Mouse (Mus musculus): ENCODE data around the gene Oas3. TPM values are rescaled to one million over a fixed set of nuclear protein-coding genes. Genes with fewer than 3 reads are reported as not detected.
"Not testable (repeated sequence)": the region's sequence is repeated elsewhere in the genome, so short reads cannot be mapped to it uniquely, and the experiment has no call there.

Gene Oas3
- polyA plus RNA-seq, 1 experiment: 1.9 TPM

DNA sequence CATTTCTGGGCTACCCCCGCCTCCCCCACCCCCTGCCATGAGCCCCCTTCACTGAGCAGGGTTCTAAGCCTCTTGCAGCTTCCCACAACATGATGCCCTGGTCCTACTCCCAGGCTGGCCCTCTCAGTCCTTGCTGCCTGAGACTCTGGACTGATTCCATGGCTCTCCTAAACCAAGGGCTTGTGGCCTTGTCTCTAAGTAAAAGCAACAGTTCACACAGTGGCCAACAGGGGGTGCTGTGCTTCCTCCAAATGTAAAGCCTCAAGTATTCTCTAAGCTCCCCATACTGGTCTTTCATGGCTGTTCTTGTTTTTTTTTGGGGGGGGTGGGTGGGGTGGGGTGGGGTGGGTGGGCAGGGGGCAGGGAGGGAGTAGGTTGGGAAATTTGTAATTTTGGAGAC lies 29.0 kb upstream of the Oas3 start:
- H3K9ac ChIP-seq (ENCODE audit: low read depth, poor library complexity, severe bottlenecking): no peak overlapping the region
- no peak overlapping the region for H3K27ac ChIP-seq (ENCODE audit: insufficient read depth, low read length)
- no peaks in the 10 kb centered on the region for H3K36me3 ChIP-seq (ENCODE audit: control insufficient read depth, insufficient read depth, low read length, poor library complexity, severe bottlenecking)
- TF ChIP-seq EP300 (IDR thresholded peaks at IDR 0.05; ENCODE audit: insufficient read depth, low read depth, low read length) (no peak), CTCF (IDR thresholded peaks at IDR 0.05; ENCODE audit: low read depth, low read length) (peak; percentile 38)
- H3K4me1 ChIP-seq (ENCODE audit: control insufficient read depth, insufficient read depth, low read length): no peaks in the 10 kb centered on the region
- H3K4me3 ChIP-seq (ENCODE audit: low read depth, low read length): no peak overlapping the region
- no peaks in the 10 kb centered on the region for H3K27me3 ChIP-seq (ENCODE audit: control insufficient read depth, insufficient read depth, low read length, poor library complexity, severe bottlenecking)
- no peaks in the 10 kb centered on the region for H3K9me3 ChIP-seq (replicated peaks; ENCODE audit: control insufficient read depth, insufficient read depth, low read length, poor library complexity, severe bottlenecking)

GRCm38 (mm10) chr5:120803596-120803995 lies 26.1 kb upstream of the Oas3 start:
- TF ChIP-seq POLR2A (IDR thresholded peaks at IDR 0.05; ENCODE audit: insufficient read depth, low read length): no peak
- no peak for TF ChIP-seq CTCF (IDR thresholded peaks at IDR 0.05; ENCODE audit: low read depth, low read length)
- TF ChIP-seq EP300 (IDR thresholded peaks at IDR 0.05; ENCODE audit: insufficient read depth, low read depth, low read length): no peak
- Histone ChIP-seq H3K27ac (ENCODE audit: insufficient read depth, low read length) (no peak overlapping the region), H3K9ac (ENCODE audit: low read depth, poor library complexity, severe bottlenecking) (no peak overlapping the region), H3K9me3 (replicated peaks; ENCODE audit: control insufficient read depth, insufficient read depth, low read length, poor library complexity, severe bottlenecking) (no peaks in the 10 kb centered on the region), H3K4me3 (ENCODE audit: low read depth, low read length) (no peak overlapping the region), H3K4me1 (ENCODE audit: control insufficient read depth, insufficient read depth, low read length) (no peaks in the 10 kb centered on the region), H3K27me3 (ENCODE audit: control insufficient read depth, insufficient read depth, low read length, poor library complexity, severe bottlenecking) (no peaks in the 10 kb centered on the region), H3K36me3 (ENCODE audit: control insufficient read depth, insufficient read depth, low read length, poor library complexity, severe bottlenecking) (no peaks in the 10 kb centered on the region)

- not testable (repeated sequence) for H3K9ac ChIP-seq (ENCODE audit: low read depth, poor library complexity, severe bottlenecking); H3K27ac ChIP-seq (ENCODE audit: insufficient read depth, low read length); H3K27me3 ChIP-seq (ENCODE audit: control insufficient read depth, insufficient read depth, low read length, poor library complexity, severe bottlenecking); H3K4me1 ChIP-seq (ENCODE audit: control insufficient read depth, insufficient read depth, low read length); H3K9me3 ChIP-seq (replicated peaks; ENCODE audit: control insufficient read depth, insufficient read depth, low read length, poor library complexity, severe bottlenecking); H3K4me3 ChIP-seq (ENCODE audit: low read depth, low read length); H3K36me3 ChIP-seq (ENCODE audit: control insufficient read depth, insufficient read depth, low read length, poor library complexity, severe bottlenecking)
Measured at GRCm38 (mm10) chr5:120798943-120799342, 21.5 kb upstream of the Oas3 start.

- H3K27me3 ChIP-seq (ENCODE audit: control insufficient read depth, insufficient read depth, low read length, poor library complexity, severe bottlenecking); H3K27ac ChIP-seq (ENCODE audit: insufficient read depth, low read length); H3K4me1 ChIP-seq (ENCODE audit: control insufficient read depth, insufficient read depth, low read length); H3K36me3 ChIP-seq (ENCODE audit: control insufficient read depth, insufficient read depth, low read length, poor library complexity, severe bottlenecking); H3K9ac ChIP-seq (ENCODE audit: low read depth, poor library complexity, severe bottlenecking); H3K9me3 ChIP-seq (replicated peaks; ENCODE audit: control insufficient read depth, insufficient read depth, low read length, poor library complexity, severe bottlenecking); H3K4me3 ChIP-seq (ENCODE audit: low read depth, low read length): not testable (repeated sequence)
Measured at GRCm38 (mm10) chr5:120798147-120798546, 20.7 kb upstream of the Oas3 start.

DNA sequence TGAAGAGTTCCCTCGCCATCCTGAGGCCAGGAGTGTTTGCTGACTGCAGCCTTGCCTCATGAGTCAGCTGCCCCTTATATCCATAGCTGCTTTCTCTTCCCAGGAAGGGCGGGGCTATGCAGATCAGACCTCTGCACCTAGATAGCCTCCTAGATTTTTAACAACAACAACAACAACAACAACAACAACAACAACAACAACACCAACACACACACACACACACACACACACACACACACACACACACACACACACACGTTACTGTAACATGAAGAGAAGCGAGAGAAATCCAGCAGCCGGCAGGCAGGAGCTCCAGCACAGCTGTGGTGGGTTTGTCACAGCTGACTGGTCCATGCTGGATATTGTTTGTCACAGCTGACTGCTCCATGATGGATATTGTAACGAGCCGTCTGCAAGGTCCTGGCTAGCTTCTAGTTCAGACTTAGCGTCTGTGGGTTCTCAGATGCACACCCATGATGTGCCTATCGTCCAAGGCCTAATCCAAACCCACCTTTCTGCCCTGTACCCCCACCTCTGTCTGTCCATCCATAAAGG lies 18.1 kb upstream of the Oas3 start, which contains the start of gene Oas1e:
Gene Oas1e (minus strand): TSS at position 51 of the 555 bp plus-strand sequence.
- not testable (repeated sequence) for H3K9ac ChIP-seq (ENCODE audit: low read depth, poor library complexity, severe bottlenecking); H3K9me3 ChIP-seq (replicated peaks; ENCODE audit: control insufficient read depth, insufficient read depth, low read length, poor library complexity, severe bottlenecking)

GRCm38 (mm10) chr5:120793043-120793442 lies 15.6 kb upstream of the Oas3 start:
- TF ChIP-seq POLR2A (IDR thresholded peaks at IDR 0.05; ENCODE audit: insufficient read depth, low read length): no peak
- peak; percentile 40 for TF ChIP-seq CTCF (IDR thresholded peaks at IDR 0.05; ENCODE audit: low read depth, low read length)
- no peak for TF ChIP-seq EP300 (IDR thresholded peaks at IDR 0.05; ENCODE audit: insufficient read depth, low read depth, low read length)
- H3K4me1 ChIP-seq (ENCODE audit: control insufficient read depth, insufficient read depth, low read length): no peaks in the 10 kb centered on the region
- no peak overlapping the region for H3K4me3 ChIP-seq (ENCODE audit: low read depth, low read length)
- no peak overlapping the region for H3K9ac ChIP-seq (ENCODE audit: low read depth, poor library complexity, severe bottlenecking)
- no peak overlapping the region for H3K27ac ChIP-seq (ENCODE audit: insufficient read depth, low read length)
- H3K36me3 ChIP-seq (ENCODE audit: control insufficient read depth, insufficient read depth, low read length, poor library complexity, severe bottlenecking): no peaks in the 10 kb centered on the region
- H3K27me3 ChIP-seq (ENCODE audit: control insufficient read depth, insufficient read depth, low read length, poor library complexity, severe bottlenecking): no peaks in the 10 kb centered on the region
- H3K9me3 ChIP-seq (replicated peaks; ENCODE audit: control insufficient read depth, insufficient read depth, low read length, poor library complexity, severe bottlenecking): no peaks in the 10 kb centered on the region

More for the DNA sequence above, 18.1 kb upstream of the Oas3 start, which contains the start of gene Oas1e:
- H3K4me3 ChIP-seq (ENCODE audit: low read depth, low read length); H3K27me3 ChIP-seq (ENCODE audit: control insufficient read depth, insufficient read depth, low read length, poor library complexity, severe bottlenecking); H3K4me1 ChIP-seq (ENCODE audit: control insufficient read depth, insufficient read depth, low read length); H3K36me3 ChIP-seq (ENCODE audit: control insufficient read depth, insufficient read depth, low read length, poor library complexity, severe bottlenecking); H3K27ac ChIP-seq (ENCODE audit: insufficient read depth, low read length): not testable (repeated sequence)

GRCm38 (mm10) chr5:120787042-120787441 lies 9.6 kb upstream of the Oas3 start:
- no peaks in the 10 kb centered on the region for H3K4me1 ChIP-seq (ENCODE audit: control insufficient read depth, insufficient read depth, low read length)
- no peak overlapping the region for H3K4me3 ChIP-seq (ENCODE audit: low read depth, low read length)
- TF ChIP-seq POLR2A (IDR thresholded peaks at IDR 0.05; ENCODE audit: insufficient read depth, low read length) (no peak), EP300 (IDR thresholded peaks at IDR 0.05; ENCODE audit: insufficient read depth, low read depth, low read length) (no peak), CTCF (IDR thresholded peaks at IDR 0.05; ENCODE audit: low read depth, low read length) (no peak)
- no peaks in the 10 kb centered on the region for H3K9me3 ChIP-seq (replicated peaks; ENCODE audit: control insufficient read depth, insufficient read depth, low read length, poor library complexity, severe bottlenecking)
- H3K27me3 ChIP-seq (ENCODE audit: control insufficient read depth, insufficient read depth, low read length, poor library complexity, severe bottlenecking): no peaks in the 10 kb centered on the region
- no peaks in the 10 kb centered on the region for H3K36me3 ChIP-seq (ENCODE audit: control insufficient read depth, insufficient read depth, low read length, poor library complexity, severe bottlenecking)
- no peak overlapping the region for H3K27ac ChIP-seq (ENCODE audit: insufficient read depth, low read length)
- H3K9ac ChIP-seq (ENCODE audit: low read depth, poor library complexity, severe bottlenecking): no peak overlapping the region
